Mouse (Mus musculus): ENCODE measurements around the gene Arid1b. TPM values are rescaled to one million over a fixed set of nuclear protein-coding genes. Genes with fewer than 3 reads are reported as not detected.

Arid1b gene
- polyA plus RNA-seq, 1 experiment from 2014 or later: 17.4 TPM

- Histone ChIP-seq H3K4me2 (replicated peaks) (no peak overlapping the region), H3K9ac (replicated peaks) (no peak overlapping the region), H3K36me3 (no peaks in the 10 kb centered on the region), H3K9me3 (no peaks in the 10 kb centered on the region), H3K4me3 (no peak overlapping the region), H3K4me1 (peaks cover 44% of the 10 kb centered on the region), H3K27me3 (no peaks in the 10 kb centered on the region), H3K27ac (replicated peaks) (no peak overlapping the region)
- no peak for ATAC-seq (ENCODE audit: low FRiP score, low read depth)
- WGBS: 88% methylated on average over 4 of the region's 4 CpGs
Observed at GRCm38 (mm10) chr17:5215352-5215751, 221.2 kb downstream of the Arid1b start.

GRCm38 (mm10) chr17:5216965-5217546 lies 222.9 kb downstream of the Arid1b start:
- 46% methylated on average over 10 of the region's 10 CpGs for WGBS
- H3K9ac ChIP-seq (replicated peaks): no peak overlapping the region
- H3K4me3 ChIP-seq: no peak overlapping the region
- no peaks in the 10 kb centered on the region for H3K9me3 ChIP-seq
- no peaks in the 10 kb centered on the region for H3K36me3 ChIP-seq
- ATAC-seq (ENCODE audit: low FRiP score, low read depth): no peak
- no peaks in the 10 kb centered on the region for H3K27me3 ChIP-seq
- no peak overlapping the region for H3K4me2 ChIP-seq (replicated peaks)
- peaks cover 50% of the 10 kb centered on the region for H3K4me1 ChIP-seq
- H3K27ac ChIP-seq (replicated peaks): no peak overlapping the region

- Histone ChIP-seq H3K4me2 (replicated peaks) (no peak overlapping the region), H3K36me3 (no peaks in the 10 kb centered on the region), H3K4me3 (no peak overlapping the region), H3K9me3 (no peaks in the 10 kb centered on the region), H3K4me1 (peaks cover 39% of the 10 kb centered on the region), H3K9ac (replicated peaks) (no peak overlapping the region), H3K27ac (replicated peaks) (no peak overlapping the region), H3K27me3 (no peaks in the 10 kb centered on the region)
- 81% methylated on average over 9 of the region's 9 CpGs for WGBS
- ATAC-seq (ENCODE audit: low FRiP score, low read depth): no peak
Observed at GRCm38 (mm10) chr17:5217852-5218845, 224.0 kb downstream of the Arid1b start.

GRCm38 (mm10) chr17:5218955-5219557 lies 224.9 kb downstream of the Arid1b start:
- no peak overlapping the region for H3K27ac ChIP-seq (replicated peaks)
- no peak overlapping the region for H3K4me3 ChIP-seq
- H3K27me3 ChIP-seq: no peaks in the 10 kb centered on the region
- ATAC-seq (ENCODE audit: low FRiP score, low read depth): no peak
- no peaks in the 10 kb centered on the region for H3K36me3 ChIP-seq
- H3K9ac ChIP-seq (replicated peaks): no peak overlapping the region
- no peak overlapping the region for H3K4me2 ChIP-seq (replicated peaks)
- no peaks in the 10 kb centered on the region for H3K9me3 ChIP-seq
- WGBS: 81% methylated on average over 6 of the region's 6 CpGs
- peaks cover 31% of the 10 kb centered on the region for H3K4me1 ChIP-seq

- Histone ChIP-seq H3K27me3 (no peaks in the 10 kb centered on the region), H3K4me3 (no peak overlapping the region), H3K27ac (replicated peaks) (peak overlapping the region; percentile 54), H3K9ac (replicated peaks) (no peak overlapping the region), H3K36me3 (no peaks in the 10 kb centered on the region), H3K4me2 (replicated peaks) (no peak overlapping the region), H3K4me1 (peaks cover 28% of the 10 kb centered on the region), H3K9me3 (no peaks in the 10 kb centered on the region)
- ATAC-seq (ENCODE audit: low FRiP score, low read depth): no peak
- 61% methylated on average over 8 of the region's 8 CpGs for WGBS
Observed at GRCm38 (mm10) chr17:5221041-5221440, 226.9 kb downstream of the Arid1b start.

- 71% methylated on average over 4 of the region's 4 CpGs for WGBS
- Histone ChIP-seq H3K27ac (replicated peaks) (peak overlapping the region; percentile 54; the same call in 1 of the 2 replicates), H3K36me3 (no peaks in the 10 kb centered on the region), H3K27me3 (no peaks in the 10 kb centered on the region), H3K4me3 (no peak overlapping the region), H3K9ac (replicated peaks) (no peak overlapping the region), H3K4me1 (peaks cover 31% of the 10 kb centered on the region), H3K9me3 (no peaks in the 10 kb centered on the region), H3K4me2 (replicated peaks) (no peak overlapping the region)
- ATAC-seq (ENCODE audit: low FRiP score, low read depth): no peak
Observed at GRCm38 (mm10) chr17:5221558-5221957, 227.4 kb downstream of the Arid1b start.

GRCm38 (mm10) chr17:5222827-5223226 lies 228.7 kb downstream of the Arid1b start:
- no peaks in the 10 kb centered on the region for H3K36me3 ChIP-seq
- no peak for ATAC-seq (ENCODE audit: low FRiP score, low read depth)
- H3K9me3 ChIP-seq: no peaks in the 10 kb centered on the region
- no peak overlapping the region for H3K9ac ChIP-seq (replicated peaks)
- 24% methylated on average over 2 of the region's 2 CpGs for WGBS
- no peak overlapping the region for H3K4me2 ChIP-seq (replicated peaks)
- peaks cover 23% of the 10 kb centered on the region for H3K4me1 ChIP-seq
- no peaks in the 10 kb centered on the region for H3K27me3 ChIP-seq
- no peak overlapping the region for H3K27ac ChIP-seq (replicated peaks)
- H3K4me3 ChIP-seq: no peak overlapping the region

- Histone ChIP-seq H3K4me2 (replicated peaks) (no peak overlapping the region), H3K9ac (replicated peaks) (no peak overlapping the region), H3K27me3 (no peaks in the 10 kb centered on the region), H3K36me3 (no peaks in the 10 kb centered on the region), H3K9me3 (no peaks in the 10 kb centered on the region), H3K27ac (replicated peaks) (no peak overlapping the region), H3K4me3 (no peak overlapping the region), H3K4me1 (peaks cover 31% of the 10 kb centered on the region)
- WGBS: 85% methylated on average over 4 of the region's 4 CpGs
- ATAC-seq (ENCODE audit: low FRiP score, low read depth): no peak
Observed at GRCm38 (mm10) chr17:5224932-5225331, 230.8 kb downstream of the Arid1b start.

- Histone ChIP-seq H3K36me3 (no peaks in the 10 kb centered on the region), H3K27me3 (no peaks in the 10 kb centered on the region), H3K9ac (replicated peaks) (no peak overlapping the region), H3K4me2 (replicated peaks) (no peak overlapping the region), H3K27ac (replicated peaks) (no peak overlapping the region), H3K4me1 (peaks cover 16% of the 10 kb centered on the region; the same call in 1 of the 2 replicates), H3K9me3 (no peaks in the 10 kb centered on the region), H3K4me3 (no peak overlapping the region)
- ATAC-seq (ENCODE audit: low FRiP score, low read depth): no peak
- WGBS: 80% methylated on average over 6 of the region's 6 CpGs
Observed at GRCm38 (mm10) chr17:5227136-5227535, 233.0 kb downstream of the Arid1b start.

- Histone ChIP-seq H3K9ac (replicated peaks) (no peak overlapping the region), H3K27me3 (no peaks in the 10 kb centered on the region), H3K4me2 (replicated peaks) (no peak overlapping the region), H3K4me3 (no peak overlapping the region), H3K27ac (replicated peaks) (no peak overlapping the region), H3K4me1 (peaks cover 16% of the 10 kb centered on the region; the same call in 1 of the 2 replicates), H3K9me3 (no peaks in the 10 kb centered on the region), H3K36me3 (no peaks in the 10 kb centered on the region)
- 70% methylated on average over 14 of the region's 14 CpGs for WGBS
- no peak for ATAC-seq (ENCODE audit: low FRiP score, low read depth)
Observed at GRCm38 (mm10) chr17:5227950-5228615, 234.0 kb downstream of the Arid1b start.

- ATAC-seq (ENCODE audit: low FRiP score, low read depth): no peak
- H3K9me3 ChIP-seq: no peaks in the 10 kb centered on the region
- H3K9ac ChIP-seq (replicated peaks): no peak overlapping the region
- H3K4me2 ChIP-seq (replicated peaks): no peak overlapping the region
- no peak overlapping the region for H3K27ac ChIP-seq (replicated peaks)
- H3K4me1 ChIP-seq: peaks cover 16% of the 10 kb centered on the region; the same call in 1 of the 2 replicates
- H3K27me3 ChIP-seq: no peaks in the 10 kb centered on the region
- no peaks in the 10 kb centered on the region for H3K36me3 ChIP-seq
- 82% methylated on average over 6 of the region's 6 CpGs for WGBS
- H3K4me3 ChIP-seq: no peak overlapping the region
Observed at GRCm38 (mm10) chr17:5228616-5229250, 234.6 kb downstream of the Arid1b start.

Data from midbrain, embryonic 12.5 days (tissue).